Mouse (Mus musculus): ENCODE measurements around the gene Dtx4.

Dtx4 gene

GRCm38 (mm10) chr19:12465530-12466144, 35.6 kb downstream of the Dtx4 start:
- H3K27me3 ChIP-seq (ENCODE audit: control insufficient read depth, insufficient read depth, low read length, poor library complexity, severe bottlenecking), result no peaks in the 10 kb centered on the region
- DNase-seq (ENCODE audit: low read depth, low spot score), result no peak
- no peaks in the 10 kb centered on the region for H3K36me3 ChIP-seq (ENCODE audit: control insufficient read depth, insufficient read depth, low read length, poor library complexity, severe bottlenecking)

- no peaks in the 10 kb centered on the region for H3K36me3 ChIP-seq (ENCODE audit: control insufficient read depth, insufficient read depth, low read length, poor library complexity, severe bottlenecking)
These were observed 36.6 kb downstream of the Dtx4 start for GRCm38 (mm10) chr19:12464674-12465073.

DNA sequence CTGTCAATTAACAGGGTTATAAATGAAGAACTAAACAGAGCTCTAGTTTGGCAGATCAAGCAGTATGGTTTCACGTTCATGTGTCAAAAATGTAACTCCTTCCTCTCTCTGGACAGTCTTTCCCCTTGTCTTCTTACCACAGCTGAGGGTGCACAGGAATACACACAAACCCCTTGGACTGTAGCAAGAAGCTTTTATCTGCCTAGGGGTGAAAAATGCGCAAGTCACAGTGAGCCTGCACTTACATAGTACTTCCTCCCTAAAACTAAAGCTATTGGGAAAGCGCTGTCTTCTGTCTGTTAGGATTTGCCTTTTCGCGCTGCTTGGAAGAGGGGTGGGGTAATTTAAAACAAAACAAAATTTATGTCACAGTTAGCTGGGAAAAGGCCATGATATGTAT, 37.1 kb downstream of the Dtx4 start:
- H3K36me3 ChIP-seq (ENCODE audit: control insufficient read depth, insufficient read depth, low read length, poor library complexity, severe bottlenecking), result no peaks in the 10 kb centered on the region
- no peaks in the 10 kb centered on the region for H3K27me3 ChIP-seq (ENCODE audit: control insufficient read depth, insufficient read depth, low read length, poor library complexity, severe bottlenecking)
- no peak for DNase-seq (ENCODE audit: low read depth, low spot score)

More at GRCm38 (mm10) chr19:12464674-12465073, 36.6 kb downstream of the Dtx4 start:
- DNase-seq (ENCODE audit: low read depth, low spot score), result no peak
- no peaks in the 10 kb centered on the region for H3K27me3 ChIP-seq (ENCODE audit: control insufficient read depth, insufficient read depth, low read length, poor library complexity, severe bottlenecking)

GRCm38 (mm10) chr19:12463722-12464035, 37.6 kb downstream of the Dtx4 start:
- DNase-seq (ENCODE audit: low read depth, low spot score), result no peak
- H3K27me3 ChIP-seq (ENCODE audit: control insufficient read depth, insufficient read depth, low read length, poor library complexity, severe bottlenecking), result no peaks in the 10 kb centered on the region
- no peaks in the 10 kb centered on the region for H3K36me3 ChIP-seq (ENCODE audit: control insufficient read depth, insufficient read depth, low read length, poor library complexity, severe bottlenecking)

DNA sequence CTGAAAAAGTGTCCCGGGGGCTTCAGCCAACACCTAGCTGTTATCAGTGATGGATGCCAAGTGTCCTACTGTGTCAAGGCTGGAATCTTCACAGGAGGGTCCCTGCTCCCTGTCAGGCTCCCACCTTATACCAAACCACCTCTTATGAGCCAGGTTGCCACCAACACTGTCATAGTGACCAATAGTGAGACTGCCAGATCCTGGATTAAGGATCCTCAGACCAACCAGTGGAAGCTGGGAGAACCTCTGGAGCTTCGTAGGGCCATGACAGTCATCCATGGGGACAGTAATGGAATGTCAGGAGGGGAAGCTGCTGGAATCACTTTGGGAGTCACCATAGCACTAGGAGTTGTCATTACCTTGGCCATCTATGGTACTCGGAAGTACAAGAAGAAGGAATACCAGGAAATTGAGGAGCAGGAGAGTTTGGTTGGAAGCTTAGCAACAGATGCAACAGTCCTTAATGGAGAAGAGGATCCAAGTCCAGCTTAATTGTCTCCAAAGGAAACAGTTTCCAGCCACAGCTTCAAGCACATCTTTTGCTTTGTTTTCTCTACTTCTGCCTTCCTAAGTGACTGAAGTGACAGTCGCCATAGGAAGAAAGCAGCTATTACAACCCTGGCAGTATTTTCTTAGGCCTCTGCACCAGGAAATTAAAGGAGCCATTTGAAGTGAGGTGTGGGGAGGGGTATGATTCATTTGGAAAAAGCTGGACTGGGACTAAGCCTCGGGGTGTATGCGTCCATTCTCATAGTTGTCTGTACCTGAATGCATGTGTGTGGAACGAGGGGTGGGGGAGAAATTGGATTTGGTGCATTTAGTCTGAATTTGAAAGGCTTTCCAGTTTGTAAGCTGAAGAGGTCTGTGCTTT, 38.2 kb downstream of the Dtx4 start:
- H3K36me3 ChIP-seq (ENCODE audit: control insufficient read depth, insufficient read depth, low read length, poor library complexity, severe bottlenecking), result no peaks in the 10 kb centered on the region
- H3K27me3 ChIP-seq (ENCODE audit: control insufficient read depth, insufficient read depth, low read length, poor library complexity, severe bottlenecking), result no peaks in the 10 kb centered on the region
- no peak for DNase-seq (ENCODE audit: low read depth, low spot score)

GRCm38 (mm10) chr19:12460282-12461249, 40.7 kb downstream of the Dtx4 start, which contains the start of gene Mpeg1:
TSS of gene Mpeg1 (plus strand) at chr19:12460779.
- DNase-seq (ENCODE audit: low read depth, low spot score), result peak; percentile 66
- no peaks in the 10 kb centered on the region for H3K27me3 ChIP-seq (ENCODE audit: control insufficient read depth, insufficient read depth, low read length, poor library complexity, severe bottlenecking)
- H3K36me3 ChIP-seq (ENCODE audit: control insufficient read depth, insufficient read depth, low read length, poor library complexity, severe bottlenecking), result no peaks in the 10 kb centered on the region

- Histone ChIP-seq H3K36me3 (ENCODE audit: control insufficient read depth, insufficient read depth, low read length, poor library complexity, severe bottlenecking) (no peaks in the 10 kb centered on the region), H3K27me3 (ENCODE audit: control insufficient read depth, insufficient read depth, low read length, poor library complexity, severe bottlenecking) (no peaks in the 10 kb centered on the region)
- DNase-seq (ENCODE audit: low read depth, low spot score), result no peak
These were observed 41.7 kb downstream of the Dtx4 start for GRCm38 (mm10) chr19:12459516-12459915.

DNA sequence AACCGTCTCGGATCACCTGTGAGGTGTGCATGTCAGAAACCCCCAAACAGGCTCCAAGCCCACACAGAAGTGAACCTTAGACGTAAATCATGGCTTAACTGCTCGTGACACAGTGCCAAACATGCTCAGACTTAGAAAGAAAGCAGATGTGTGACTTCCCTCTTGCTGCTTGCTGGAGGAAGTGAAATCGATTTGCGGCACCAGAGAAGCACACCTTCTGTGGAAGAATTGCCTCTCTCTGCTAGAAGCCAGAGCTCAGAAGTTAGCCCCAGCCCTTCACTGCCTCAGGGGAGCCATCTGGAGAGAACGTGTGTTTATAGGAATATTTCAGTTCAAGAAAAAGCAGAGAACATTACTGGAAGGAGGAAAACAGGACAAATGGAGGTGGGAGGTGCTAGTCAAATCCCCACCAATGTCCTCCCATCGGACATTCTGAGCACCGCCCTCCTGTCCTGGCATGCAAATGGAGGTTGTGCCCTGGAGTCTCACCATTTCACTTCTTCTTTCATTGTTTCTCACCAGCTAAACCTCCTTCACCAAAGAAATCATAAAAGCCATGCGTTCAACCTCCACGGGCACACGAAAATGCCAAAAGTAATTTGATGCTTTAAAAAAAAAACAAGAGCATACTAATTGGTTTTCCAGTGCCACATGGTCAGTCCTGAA, 43.7 kb downstream of the Dtx4 start:
- no peaks in the 10 kb centered on the region for H3K36me3 ChIP-seq (ENCODE audit: control insufficient read depth, insufficient read depth, low read length, poor library complexity, severe bottlenecking)
- peak; percentile 94 for DNase-seq (ENCODE audit: low read depth, low spot score)
- no peaks in the 10 kb centered on the region for H3K27me3 ChIP-seq (ENCODE audit: control insufficient read depth, insufficient read depth, low read length, poor library complexity, severe bottlenecking)

GRCm38 (mm10) chr19:12445014-12445413, 56.2 kb downstream of the Dtx4 start:
- Histone ChIP-seq H3K27me3 (ENCODE audit: control insufficient read depth, insufficient read depth, low read length, poor library complexity, severe bottlenecking) (no peaks in the 10 kb centered on the region), H3K36me3 (ENCODE audit: control insufficient read depth, insufficient read depth, low read length, poor library complexity, severe bottlenecking) (no peaks in the 10 kb centered on the region)
- no peak for DNase-seq (ENCODE audit: low read depth, low spot score)

DNA sequence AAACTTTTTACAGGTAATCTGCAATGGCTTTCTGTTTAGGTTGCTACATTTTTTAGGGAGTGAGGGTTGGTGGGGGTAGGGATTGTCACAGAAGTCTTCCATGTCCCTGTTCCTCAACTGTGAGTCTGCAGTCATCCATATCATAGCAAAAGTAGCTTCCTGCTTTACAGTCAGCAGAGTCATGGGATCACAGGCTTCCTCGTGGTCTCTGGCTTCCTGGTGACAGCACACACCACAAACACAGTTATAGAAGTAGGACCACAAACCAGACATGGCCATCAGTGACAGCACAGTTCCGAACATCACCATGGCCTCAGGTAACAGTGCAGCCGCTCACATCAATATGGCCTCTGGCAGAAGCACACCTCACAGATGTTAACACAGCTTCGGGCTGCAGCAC, 58.7 kb downstream of the Dtx4 start:
- H3K27me3 ChIP-seq (ENCODE audit: control insufficient read depth, insufficient read depth, low read length, poor library complexity, severe bottlenecking), result no peaks in the 10 kb centered on the region
- DNase-seq (ENCODE audit: low read depth, low spot score), result no peak
- no peaks in the 10 kb centered on the region for H3K36me3 ChIP-seq (ENCODE audit: control insufficient read depth, insufficient read depth, low read length, poor library complexity, severe bottlenecking)

DNA sequence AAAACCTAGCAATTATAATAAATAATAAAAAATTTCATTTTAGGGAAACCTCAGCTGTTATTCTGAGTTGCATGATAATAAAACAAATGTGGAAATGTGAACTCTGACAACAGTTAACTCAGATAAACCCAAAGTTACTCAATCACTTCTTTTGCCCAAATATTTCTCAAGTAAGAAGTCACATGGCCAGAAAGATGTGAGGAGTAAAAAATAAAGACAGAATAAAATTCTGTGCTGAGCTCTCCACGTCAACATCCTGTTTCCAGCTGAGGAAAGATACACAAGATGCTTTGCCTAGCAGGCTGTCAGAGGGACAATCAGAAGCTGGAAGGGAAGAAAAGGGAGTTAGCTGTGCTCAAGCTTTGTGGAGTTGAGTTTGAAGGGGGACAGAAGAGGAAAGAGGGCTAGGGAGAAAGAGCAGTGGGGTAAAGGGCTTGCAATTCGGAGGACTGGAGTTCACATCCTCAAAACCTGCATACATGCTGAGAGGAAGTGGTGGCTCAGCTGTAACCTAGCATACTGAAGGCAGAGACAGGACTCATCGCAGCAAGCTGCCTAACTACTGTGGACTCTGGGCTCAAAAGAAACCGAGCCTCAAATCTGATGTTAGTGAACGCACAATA, 61.0 kb downstream of the Dtx4 start:
- no peaks in the 10 kb centered on the region for H3K36me3 ChIP-seq (ENCODE audit: control insufficient read depth, insufficient read depth, low read length, poor library complexity, severe bottlenecking)
- DNase-seq (ENCODE audit: low read depth, low spot score), result peak; percentile 44
- H3K27me3 ChIP-seq (ENCODE audit: control insufficient read depth, insufficient read depth, low read length, poor library complexity, severe bottlenecking), result no peaks in the 10 kb centered on the region

GRCm38 (mm10) chr19:12439581-12439980, 61.7 kb downstream of the Dtx4 start:
- DNase-seq (ENCODE audit: low read depth, low spot score), result no peak
- Histone ChIP-seq H3K36me3 (ENCODE audit: control insufficient read depth, insufficient read depth, low read length, poor library complexity, severe bottlenecking) (no peaks in the 10 kb centered on the region), H3K27me3 (ENCODE audit: control insufficient read depth, insufficient read depth, low read length, poor library complexity, severe bottlenecking) (no peaks in the 10 kb centered on the region)

GRCm38 (mm10) chr19:12435750-12436524, 65.3 kb downstream of the Dtx4 start:
- no peaks in the 10 kb centered on the region for H3K36me3 ChIP-seq (ENCODE audit: control insufficient read depth, insufficient read depth, low read length, poor library complexity, severe bottlenecking)
- DNase-seq (ENCODE audit: low read depth, low spot score), result no peak
- no peaks in the 10 kb centered on the region for H3K27me3 ChIP-seq (ENCODE audit: control insufficient read depth, insufficient read depth, low read length, poor library complexity, severe bottlenecking)

Data from splenic B cell, adult 2 months (primary cell).